Mouse (Mus musculus) WW6 (cell line): ENCODE measurements around the gene Art1.

Source experiments
- DNase-seq: peaks from one replicate; pipeline ENCODE4 v3.0.0-alpha.2; 2013; ENCODE audit warnings: low read depth, low spot score

The Art1 gene

GRCm38 (mm10) chr7:102109171-102109570 is 7.6 kb downstream of the Art1 start, which contains the start of gene Art5:
TSS of gene Art5 (minus strand) at chr7:102109489.
- no peak for DNase-seq

- DNase-seq, result no peak
Observed at GRCm38 (mm10) chr7:102109746-102110145, 8.2 kb downstream of the Art1 start.

GRCm38 (mm10) chr7:102113151-102113729 is 11.7 kb downstream of the Art1 start:
- no peak for DNase-seq

GRCm38 (mm10) chr7:102116579-102117331 is 15.2 kb downstream of the Art1 start, which contains the start of gene Chrna10:
TSS of gene Chrna10 (minus strand) at chr7:102116828.
- no peak for DNase-seq

GRCm38 (mm10) chr7:102117382-102117781 is 15.8 kb downstream of the Art1 start:
- DNase-seq, result no peak

GRCm38 (mm10) chr7:102120326-102120725 is 18.8 kb downstream of the Art1 start:
- DNase-seq, result no peak

GRCm38 (mm10) chr7:102132395-102132794 is 30.9 kb downstream of the Art1 start:
- no peak for DNase-seq

GRCm38 (mm10) chr7:102137464-102137863 is 35.9 kb downstream of the Art1 start:
- DNase-seq, result no peak

GRCm38 (mm10) chr7:102137898-102138297 is 36.4 kb downstream of the Art1 start:
- no peak for DNase-seq

GRCm38 (mm10) chr7:102153691-102154090 is 52.1 kb downstream of the Art1 start:
- no peak for DNase-seq
